Mouse (Mus musculus) myocyte (in vitro differentiated cells): ENCODE measurements around the gene Tbx4.

Experiments
- CEBPB ChIP-seq: IDR thresholded peaks from 2 replicates; pipeline ENCODE4 v1.6.1; 2011; ENCODE audit warnings: mild to moderate bottlenecking, moderate library complexity; ENCODE audit not compliant: poor library complexity, insufficient read depth, severe bottlenecking
- POLR2A ChIP-seq: IDR thresholded peaks from one replicate; pipeline ENCODE4 v1.6.1; 2011; ENCODE audit warnings: low read depth, mild to moderate bottlenecking, control low read depth, moderate library complexity; ENCODE audit not compliant: insufficient read length
- POLR2AphosphoS2 ChIP-seq: IDR thresholded peaks from one replicate; pipeline ENCODE4 v1.6.1; 2011; ENCODE audit warnings: low read depth, control low read depth; ENCODE audit not compliant: insufficient read length
- REST ChIP-seq: IDR thresholded peaks from one replicate; pipeline ENCODE4 v1.6.1; 2011; ENCODE audit warnings: mild to moderate bottlenecking, control low read depth, moderate library complexity; ENCODE audit not compliant: insufficient read depth, insufficient read length
- SRF ChIP-seq: IDR thresholded peaks from one replicate; pipeline ENCODE4 v1.6.1; 2011; ENCODE audit warnings: low read depth; ENCODE audit not compliant: control insufficient read depth, insufficient read length
- TCF12 ChIP-seq: IDR thresholded peaks from one replicate; pipeline ENCODE4 v1.6.1; 2011; ENCODE audit warnings: mild to moderate bottlenecking, control low read depth; ENCODE audit not compliant: poor library complexity, insufficient read depth, severe bottlenecking

- TF ChIP-seq POLR2A (no peak), CEBPB (no peak), POLR2AphosphoS2 (no peak), SRF (no peak), REST (no peak), TCF12 (no peak)
Measured at GRCm38 (mm10) chr11:85917993-85918325, 31.7 kb downstream of the Tbx4 start.
